Mouse (Mus musculus) thymus, adult 2 months (tissue): ENCODE data around the gene Il1rl2. TPM values are rescaled to one million over a fixed set of nuclear protein-coding genes. Genes with fewer than 3 reads are reported as not detected.

Source experiments
- DNase-seq: peaks from one replicate; pipeline ENCODE4 v3.0.0; 2021
- H3K27ac ChIP-seq: fragments of 200-500 bp; 2 replicates; pipeline ENCODE4 v1.5.1; 2012; ENCODE audit warnings: low read length, control low read depth; ENCODE audit not compliant: control insufficient read depth, insufficient read depth
- H3K27me3 ChIP-seq: fragments of 200-500 bp; 2 replicates; pipeline ENCODE4 v1.6.1; 2012; ENCODE audit warnings: mild to moderate bottlenecking, low read length, moderate library complexity, mixed read lengths; ENCODE audit not compliant: control insufficient read depth, insufficient read depth
- H3K36me3 ChIP-seq: fragments of 200-500 bp; 2 replicates; pipeline ENCODE4 v1.6.1; 2012; ENCODE audit warnings: mild to moderate bottlenecking, low read length, moderate library complexity; ENCODE audit not compliant: control insufficient read depth, insufficient read depth
- H3K4me1 ChIP-seq: fragments of 200-500 bp; replicated peaks from 2 replicates; pipeline ENCODE4 v1.6.1; 2012; ENCODE audit warnings: low read length; ENCODE audit not compliant: control insufficient read depth, insufficient read depth
- H3K4me3 ChIP-seq: fragments of 200-500 bp; 2 replicates; pipeline ENCODE4 v1.5.1; 2012; ENCODE audit warnings: mild to moderate bottlenecking, low read length, control low read depth, moderate library complexity; ENCODE audit not compliant: control insufficient read depth, insufficient read depth
- CTCF ChIP-seq: fragments of 200-500 bp; IDR thresholded peaks from 2 replicates; pipeline ENCODE4 v1.5.1; 2012; ENCODE audit warnings: mild to moderate bottlenecking, control low read depth, low read length, moderate library complexity, borderline replicate concordance; ENCODE audit not compliant: control insufficient read depth, poor library complexity, insufficient read depth; ENCODE audit errors: extremely low read depth
- POLR2A ChIP-seq: fragments of 200-500 bp; IDR thresholded peaks from 2 replicates; pipeline ENCODE4 v1.6.1; 2012; ENCODE audit warnings: mild to moderate bottlenecking, low read length, control low read depth, moderate library complexity; ENCODE audit not compliant: control insufficient read depth, poor library complexity, insufficient read depth; ENCODE audit errors: extremely low read depth
- WGBS: fragments of 180-500 bp; shearing (Covaris S2); methylation state at CpG from one replicate; pipeline ENCODE4 v1.1.7; 2018; 5-methylcytosine and 5-hydroxymethylcytosine counted together
- polyA plus RNA-seq: library from polyadenylated mRNA; depleted of rRNA; stranded (reverse); fragments of >200 nt; gene quantifications from 2 replicates; pipeline ENCODE4 v1.2.3, GENCODE M21; 2012

Gene Il1rl2
- polyA plus RNA-seq, 1 experiment: 7.3 TPM

GRCm38 (mm10) chr1:40330181-40330580 is 5.8 kb downstream of the Il1rl2 start:
- Histone ChIP-seq H3K4me1 (peaks cover 10% of the 10 kb centered on the region), H3K27me3 (no peaks in the 10 kb centered on the region), H3K27ac (no peak overlapping the region), H3K36me3 (no peaks in the 10 kb centered on the region), H3K4me3 (no peak overlapping the region)
- no peak for TF ChIP-seq CTCF
- TF ChIP-seq POLR2A: no peak
- WGBS: 95% methylated on average over 8 of the region's 8 CpGs
- no peak for DNase-seq

- no peak for DNase-seq
- TF ChIP-seq CTCF: no peak
- TF ChIP-seq POLR2A: no peak
- no peak overlapping the region for H3K27ac ChIP-seq
- no peak overlapping the region for H3K4me3 ChIP-seq
- H3K36me3 ChIP-seq: no peaks in the 10 kb centered on the region
- H3K27me3 ChIP-seq: no peaks in the 10 kb centered on the region
- WGBS: 27% methylated on average over 1 of the region's 1 CpGs
- H3K4me1 ChIP-seq: no peaks in the 10 kb centered on the region
Observed at GRCm38 (mm10) chr1:40339346-40339745, 14.9 kb downstream of the Il1rl2 start.

GRCm38 (mm10) chr1:40340102-40340501 is 15.7 kb downstream of the Il1rl2 start:
- 95% methylated on average over 4 of the region's 4 CpGs for WGBS
- no peak overlapping the region for H3K27ac ChIP-seq
- H3K4me3 ChIP-seq: no peak overlapping the region
- no peak for TF ChIP-seq CTCF
- no peak for TF ChIP-seq POLR2A
- H3K27me3 ChIP-seq: no peaks in the 10 kb centered on the region
- no peaks in the 10 kb centered on the region for H3K36me3 ChIP-seq
- no peak for DNase-seq
- H3K4me1 ChIP-seq: no peaks in the 10 kb centered on the region

GRCm38 (mm10) chr1:40352158-40352903 is 27.9 kb downstream of the Il1rl2 start:
- no peak for DNase-seq
- WGBS: 97% methylated on average over 4 of the region's 4 CpGs
- H3K4me1 ChIP-seq: no peaks in the 10 kb centered on the region
- H3K27me3 ChIP-seq: no peaks in the 10 kb centered on the region
- H3K27ac ChIP-seq: no peak overlapping the region
- no peaks in the 10 kb centered on the region for H3K36me3 ChIP-seq
- H3K4me3 ChIP-seq: no peak overlapping the region
- no peak for TF ChIP-seq CTCF
- TF ChIP-seq POLR2A: no peak

- WGBS: 87% methylated on average over 2 of the region's 2 CpGs
- Histone ChIP-seq H3K4me1 (no peaks in the 10 kb centered on the region), H3K4me3 (no peak overlapping the region), H3K27me3 (no peaks in the 10 kb centered on the region), H3K27ac (no peak overlapping the region), H3K36me3 (no peaks in the 10 kb centered on the region)
- no peak for TF ChIP-seq CTCF
- TF ChIP-seq POLR2A: no peak
- no peak for DNase-seq
Observed at GRCm38 (mm10) chr1:40352904-40353286, 28.5 kb downstream of the Il1rl2 start.

- no peak overlapping the region for H3K4me3 ChIP-seq
- TF ChIP-seq POLR2A (no peak), CTCF (no peak)
- no peak for DNase-seq
- 81% methylated on average over 3 of the region's 3 CpGs for WGBS
- H3K36me3 ChIP-seq: no peaks in the 10 kb centered on the region
- H3K4me1 ChIP-seq: no peaks in the 10 kb centered on the region
- no peak overlapping the region for H3K27ac ChIP-seq
- H3K27me3 ChIP-seq: no peaks in the 10 kb centered on the region
Observed at GRCm38 (mm10) chr1:40354665-40355064, 30.3 kb downstream of the Il1rl2 start.
